Mouse (Mus musculus) heart, adult 11 months (tissue): ENCODE results near the gene 7420426K07Rik.

Source experiments
- DNase-seq: peaks from one replicate; pipeline ENCODE4 v3.0.0; 2022

7420426K07Rik gene

GRCm38 (mm10) chr9:98902819-98903218, at the start of gene 7420426K07Rik:
TSS of gene 7420426K07Rik (plus strand) at chr9:98903119.
- DNase-seq, result no peak

- DNase-seq, result no peak
Observed at GRCm38 (mm10) chr9:98856210-98856609, 46.7 kb upstream of the 7420426K07Rik start, which contains the start of gene Prr23a2. TSS of gene Prr23a2 (plus strand) at chr9:98856494.

- no peak for DNase-seq
Observed at GRCm38 (mm10) chr9:98863463-98863862, 39.5 kb upstream of the 7420426K07Rik start.

- no peak for DNase-seq
Observed at GRCm38 (mm10) chr9:98864571-98864970, 38.3 kb upstream of the 7420426K07Rik start, which contains the start of gene Prr23a3. TSS of gene Prr23a3 (plus strand) at chr9:98864767.

- no peak for DNase-seq
Observed at GRCm38 (mm10) chr9:98901486-98901885, 1.4 kb upstream of the 7420426K07Rik start.

- DNase-seq, result no peak
Observed at GRCm38 (mm10) chr9:98920629-98921523, 18.0 kb downstream of the 7420426K07Rik start.

- DNase-seq, result no peak
Observed at GRCm38 (mm10) chr9:98923119-98923518, 20.2 kb downstream of the 7420426K07Rik start.

GRCm38 (mm10) chr9:98924183-98924582, 21.3 kb downstream of the 7420426K07Rik start:
- DNase-seq, result no peak

GRCm38 (mm10) chr9:98929496-98929895, 26.6 kb downstream of the 7420426K07Rik start:
- DNase-seq, result no peak

GRCm38 (mm10) chr9:98932931-98933330, 30.0 kb downstream of the 7420426K07Rik start:
- no peak for DNase-seq

- peak; percentile 85 for DNase-seq
Observed at GRCm38 (mm10) chr9:98935190-98935909, 32.4 kb downstream of the 7420426K07Rik start.

- peak; percentile 37 for DNase-seq
Observed at GRCm38 (mm10) chr9:98939290-98939689, 36.4 kb downstream of the 7420426K07Rik start.

GRCm38 (mm10) chr9:98952171-98953050, 49.5 kb downstream of the 7420426K07Rik start:
- DNase-seq, result no peak

GRCm38 (mm10) chr9:98953291-98953690, 50.4 kb downstream of the 7420426K07Rik start:
- DNase-seq, result no peak

GRCm38 (mm10) chr9:98953830-98954229, 50.9 kb downstream of the 7420426K07Rik start:
- no peak for DNase-seq
